Mouse (Mus musculus) kidney, postnatal 10 days (tissue): Measurements from ENCODE around the gene Tyrobp.
A peak's percentile ranks its signal among the peaks of the same experiment; 100 is the strongest.

ENCODE experiments used
- DNase-seq: peaks from one replicate; pipeline ENCODE4 v3.0.0; 2021; ENCODE audit warnings: mixed read lengths

Gene Tyrobp

DNA sequence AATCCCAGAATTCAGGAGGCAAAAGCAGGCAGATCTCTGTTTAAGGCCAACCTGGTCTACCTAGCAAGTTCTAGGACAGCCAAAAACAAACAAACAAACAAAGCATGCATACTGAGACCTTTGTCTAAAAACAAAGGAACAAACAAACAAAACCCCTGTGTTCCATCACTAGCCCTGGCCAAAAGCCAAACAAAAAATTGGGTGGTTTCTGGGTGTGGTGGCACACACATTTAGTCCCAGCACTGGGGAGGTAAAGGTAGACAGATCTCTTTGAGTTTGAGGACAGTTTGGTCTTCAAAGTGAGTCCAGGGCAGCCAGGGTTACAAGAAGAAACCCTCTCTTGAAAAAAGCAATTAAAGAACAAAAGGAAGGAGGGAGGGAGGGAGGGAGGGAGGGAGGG is 15.8 kb downstream of the Tyrobp start:
- no peak for DNase-seq

DNA sequence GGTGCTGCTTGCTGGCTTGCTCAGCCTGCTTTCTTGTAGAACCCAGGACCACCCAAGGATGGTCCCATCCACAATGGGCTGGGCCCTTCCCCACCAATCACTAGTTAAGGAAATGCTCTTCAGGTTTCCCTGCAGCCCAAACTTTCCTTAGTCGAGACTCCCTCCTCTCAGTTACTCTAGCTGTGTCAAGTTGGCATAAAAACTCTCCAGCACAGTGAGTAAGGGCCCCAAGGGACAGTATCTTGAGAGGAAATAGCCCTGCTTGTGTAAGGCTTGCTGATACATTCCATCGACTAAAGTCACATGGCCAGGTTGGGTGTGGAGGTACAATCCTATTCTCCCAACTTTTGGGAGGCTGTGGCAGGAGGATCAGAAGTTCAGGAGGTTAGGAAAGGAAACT is 16.6 kb downstream of the Tyrobp start:
- no peak for DNase-seq

DNA sequence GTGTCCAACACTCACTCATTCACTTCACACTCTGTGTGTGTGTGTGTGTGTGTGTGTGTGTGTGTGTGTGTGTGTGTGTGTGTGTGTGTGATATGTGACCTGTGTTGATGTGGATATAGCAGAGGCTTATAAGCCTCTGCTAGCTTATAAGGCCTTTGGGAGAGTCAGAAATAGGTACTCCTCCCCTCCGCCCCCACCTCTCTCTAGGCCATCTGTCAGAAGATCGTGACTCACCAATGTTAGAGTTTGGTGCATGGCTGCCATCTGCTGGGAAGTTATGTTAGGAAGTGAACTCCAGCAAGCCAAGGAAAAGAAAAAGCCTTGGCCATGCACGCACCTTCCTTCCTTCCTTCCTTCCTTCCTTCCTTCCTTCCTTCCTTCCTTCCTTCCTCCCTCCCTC is 18.2 kb downstream of the Tyrobp start:
- DNase-seq: peak; percentile 81

DNA sequence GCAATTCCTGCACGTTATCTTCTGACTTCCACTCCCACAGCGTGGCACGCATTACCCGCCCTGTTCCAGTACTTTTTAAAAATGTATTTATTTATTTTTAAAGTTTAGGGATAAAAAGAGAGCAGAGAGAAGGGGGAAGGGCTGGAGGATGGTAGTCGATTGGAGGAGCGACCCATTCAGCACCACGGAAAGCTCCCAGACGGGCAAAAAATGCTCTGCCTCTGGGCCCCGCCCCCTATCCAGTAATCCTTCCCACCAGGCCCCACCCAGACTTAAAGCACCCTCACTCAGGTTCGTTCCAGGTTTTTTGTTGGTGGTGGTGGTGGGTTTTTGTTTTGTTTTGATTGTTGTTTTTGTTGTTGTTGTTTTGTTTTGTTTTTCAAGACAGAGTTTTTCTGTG is 20.7 kb downstream of the Tyrobp start:
- DNase-seq: peak; percentile 86

DNA sequence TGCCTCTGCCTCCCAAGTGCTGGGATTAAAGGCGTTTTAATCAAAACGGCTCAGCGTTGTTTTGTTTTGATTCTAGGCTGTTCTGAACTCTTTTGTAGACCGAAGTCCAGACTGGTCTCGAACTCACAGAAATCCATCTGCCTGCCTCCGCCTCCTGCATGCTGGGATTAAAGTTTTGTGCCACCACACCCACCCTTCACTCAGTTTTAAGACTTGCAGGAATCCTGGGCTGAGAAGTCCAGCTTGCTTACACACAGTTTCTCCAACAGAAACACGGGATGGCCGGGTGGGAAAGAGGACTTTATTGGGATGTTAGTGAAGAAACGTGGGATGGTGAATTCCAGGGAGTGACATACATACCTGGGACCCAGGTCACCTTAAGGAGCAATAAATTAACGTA is 21.1 kb downstream of the Tyrobp start:
- no peak for DNase-seq

DNA sequence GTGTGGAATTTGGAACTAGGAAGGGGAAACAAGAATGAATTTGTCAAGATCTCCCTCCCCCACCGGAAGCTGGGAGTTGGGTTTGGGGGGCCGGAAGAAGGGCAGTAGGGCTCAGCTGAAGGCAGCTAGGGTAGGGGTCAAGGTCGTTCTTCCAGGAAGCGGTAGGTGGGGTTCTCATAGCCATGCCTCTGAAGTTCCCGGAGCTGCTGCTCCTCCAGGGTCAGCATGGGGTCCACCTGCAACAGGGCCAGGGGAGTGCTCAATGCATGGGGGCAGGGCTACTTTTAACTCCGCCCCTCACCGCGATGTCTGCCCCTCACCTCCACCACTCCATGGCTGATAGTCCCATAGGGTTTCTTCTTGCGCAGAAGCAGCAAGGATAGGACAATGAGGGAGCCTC is 21.6 kb downstream of the Tyrobp start:
- DNase-seq: no peak

DNA sequence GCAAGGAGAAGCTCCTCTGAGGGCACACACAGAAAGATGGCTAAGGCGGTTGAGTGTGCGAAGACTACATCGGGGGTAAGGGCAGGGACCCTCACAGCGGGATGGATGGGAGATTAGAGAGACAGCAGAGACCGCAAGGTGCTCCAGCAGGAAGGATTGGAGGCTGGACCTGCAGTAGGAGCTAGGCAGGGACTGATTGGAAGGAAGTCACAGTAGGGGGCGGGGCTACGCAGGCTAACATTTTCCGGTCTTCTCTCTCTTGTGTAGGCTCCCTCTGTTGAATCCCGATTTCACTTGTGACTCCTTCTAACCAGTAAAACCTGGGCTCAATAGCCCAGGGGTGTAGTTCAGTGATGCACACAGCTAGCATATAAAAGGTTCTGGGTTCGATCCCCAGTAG is 23.3 kb downstream of the Tyrobp start:
- DNase-seq: no peak

DNA sequence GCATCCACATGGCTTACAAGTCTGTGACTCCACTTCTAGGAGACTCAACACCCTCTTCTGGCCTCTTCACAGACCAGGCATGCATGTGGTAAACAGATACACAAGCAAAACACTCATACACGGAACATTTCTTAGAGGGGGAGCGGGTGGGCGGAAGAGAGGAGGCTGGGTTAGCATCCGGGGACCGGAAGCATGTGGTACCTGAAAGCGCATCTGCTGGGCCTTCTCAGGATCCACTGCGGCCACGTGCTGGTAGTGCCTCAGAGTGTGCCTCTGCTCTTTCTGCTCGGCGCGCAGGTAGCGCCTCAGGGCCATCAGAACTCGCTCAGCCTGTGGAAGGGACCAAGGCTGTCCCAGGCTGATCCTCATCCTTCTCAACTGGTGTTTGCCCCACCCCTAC is 26.2 kb downstream of the Tyrobp start:
- no peak for DNase-seq

DNA sequence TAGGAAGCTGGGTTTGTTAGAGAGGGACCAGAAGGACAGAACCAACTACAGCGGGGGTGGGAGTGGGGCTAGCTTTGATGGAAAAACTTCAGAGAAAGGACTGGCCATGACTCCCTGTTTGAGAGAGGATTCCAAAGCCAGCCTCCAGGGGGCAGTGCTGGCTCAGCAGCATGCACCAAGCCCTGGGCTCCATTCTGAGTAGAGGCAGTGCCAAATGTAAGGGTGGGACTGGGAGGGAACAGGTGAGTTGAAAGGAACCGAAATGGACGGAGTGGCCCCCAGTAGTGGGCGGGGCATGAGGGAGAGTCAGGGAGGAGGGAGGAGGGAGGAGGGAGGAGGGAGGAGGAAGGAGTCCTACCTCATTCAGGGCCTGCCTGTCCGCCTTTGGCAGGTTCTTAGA is 27.1 kb downstream of the Tyrobp start:
- DNase-seq: peak; percentile 75

DNA sequence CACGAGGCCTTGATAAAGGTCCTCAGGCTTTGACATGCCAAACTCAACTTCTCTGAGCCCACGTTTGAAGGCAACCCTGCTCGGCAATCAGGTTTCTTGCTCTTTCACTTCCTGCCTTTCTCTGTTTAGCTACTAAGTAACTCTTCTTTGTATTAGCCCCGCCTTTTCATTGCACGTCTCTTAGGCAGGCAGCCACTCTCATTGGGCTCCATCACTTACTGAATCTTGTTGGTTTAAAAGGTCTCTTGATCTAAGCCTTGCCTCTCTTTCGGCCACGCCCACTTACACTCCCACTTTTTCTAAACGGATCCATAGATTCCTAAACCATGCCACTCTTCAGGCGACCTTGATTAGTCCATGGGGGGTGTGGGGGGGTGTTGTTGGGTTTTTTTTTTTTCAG is 30.1 kb downstream of the Tyrobp start:
- DNase-seq: no peak

DNA sequence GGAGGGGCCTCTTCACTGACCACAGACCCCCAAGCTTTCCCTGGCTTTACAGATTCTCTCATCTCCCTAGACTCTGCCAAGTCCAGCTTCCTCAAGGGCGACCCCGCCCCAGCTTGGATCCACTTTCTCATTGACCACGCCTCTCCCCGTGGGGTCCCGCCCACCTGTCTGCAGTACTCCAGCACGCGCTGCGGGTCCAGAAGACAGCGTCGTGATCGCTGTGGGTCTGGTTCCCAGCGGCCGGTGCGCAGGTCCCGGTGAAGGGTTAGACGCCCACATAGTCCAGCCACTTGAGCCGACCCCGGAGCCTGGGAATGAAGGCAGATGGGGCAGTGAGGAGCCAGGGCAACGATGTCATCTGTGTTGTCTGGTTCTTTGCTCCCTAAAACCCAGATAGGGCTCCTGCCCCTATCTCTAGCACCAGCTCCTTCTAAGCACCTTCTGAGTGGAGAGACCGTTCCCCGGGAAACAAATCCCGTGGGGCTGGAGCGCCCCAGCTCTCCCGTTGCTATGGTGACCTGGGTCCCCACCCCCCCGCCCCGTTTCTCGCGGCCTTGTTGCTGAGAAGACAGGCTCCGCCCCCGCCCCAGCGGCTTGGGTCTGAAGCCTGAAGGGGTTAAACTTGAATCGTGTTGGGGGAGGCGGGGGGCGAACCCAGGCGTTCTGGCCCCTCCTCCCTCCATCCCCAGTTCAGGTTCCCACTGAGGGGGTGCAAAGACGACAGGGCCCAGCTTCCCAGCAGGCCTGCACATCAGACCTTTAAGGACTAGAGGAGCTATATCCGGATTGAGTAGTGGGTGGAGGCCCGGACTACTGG is 30.8 kb downstream of the Tyrobp start:
- DNase-seq: peak; percentile 68

DNA sequence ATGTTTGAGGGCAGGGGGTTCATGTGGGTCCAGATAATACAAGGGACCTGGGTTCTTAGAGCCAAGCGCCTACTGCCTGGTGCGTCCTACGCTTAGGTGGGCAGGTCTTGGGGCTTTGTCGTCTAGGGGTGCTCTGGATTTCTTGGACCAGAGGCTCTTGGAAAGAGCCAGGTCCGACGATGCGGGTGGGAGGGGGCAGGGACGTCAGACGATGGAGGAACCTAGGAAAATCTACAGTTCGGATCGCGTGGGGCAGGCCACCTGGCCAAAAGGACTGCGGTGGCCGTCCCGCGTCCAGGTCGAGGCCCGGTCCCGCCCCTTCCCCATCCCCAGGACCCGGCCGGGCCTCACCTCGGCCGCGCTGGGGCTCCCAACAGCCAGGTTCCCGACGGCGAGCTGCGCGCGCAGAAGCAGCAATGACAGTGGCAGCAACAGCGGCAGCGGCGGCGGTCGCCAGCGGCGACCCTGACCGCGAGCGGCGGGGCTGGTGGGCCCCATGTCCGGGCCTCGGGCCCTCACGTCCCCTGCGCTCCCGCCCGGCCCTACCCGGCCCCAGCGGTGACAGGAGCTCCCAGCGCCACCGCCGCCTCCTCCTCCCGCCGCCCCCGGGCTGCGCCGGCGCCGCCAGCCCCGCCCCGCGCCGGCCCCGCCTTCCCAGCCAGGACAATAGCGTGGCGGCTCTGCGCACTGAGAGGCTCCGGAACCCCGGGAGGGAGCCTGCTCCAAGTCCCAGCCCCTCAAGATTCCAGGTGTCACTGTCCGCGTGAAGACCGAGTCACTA is 31.6 kb downstream of the Tyrobp start, which contains the start of gene Aplp1:
Gene Aplp1, minus strand, starts transcription at position 565 of the 781 bp plus-strand sequence.
- peak; percentile 76 for DNase-seq

DNA sequence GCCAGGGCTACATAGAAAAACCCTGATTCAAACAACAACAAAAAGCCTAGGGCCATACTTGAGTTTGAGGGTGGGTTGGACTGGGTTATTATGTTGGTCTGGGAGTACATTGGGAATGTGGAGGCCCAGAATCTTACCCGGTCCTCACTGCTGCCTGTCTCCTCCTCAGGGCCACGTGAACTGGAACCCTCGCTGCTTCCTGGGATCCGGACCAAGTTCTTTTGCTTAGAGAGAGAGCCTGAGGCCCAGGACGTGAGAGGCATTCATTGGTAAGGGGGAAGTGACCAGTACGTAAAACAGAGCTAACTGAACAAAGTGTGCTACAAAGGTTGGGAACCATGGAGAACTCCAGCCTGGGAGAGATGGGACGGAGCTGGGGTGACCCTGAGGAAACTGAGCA is 36.7 kb downstream of the Tyrobp start:
- no peak for DNase-seq

DNA sequence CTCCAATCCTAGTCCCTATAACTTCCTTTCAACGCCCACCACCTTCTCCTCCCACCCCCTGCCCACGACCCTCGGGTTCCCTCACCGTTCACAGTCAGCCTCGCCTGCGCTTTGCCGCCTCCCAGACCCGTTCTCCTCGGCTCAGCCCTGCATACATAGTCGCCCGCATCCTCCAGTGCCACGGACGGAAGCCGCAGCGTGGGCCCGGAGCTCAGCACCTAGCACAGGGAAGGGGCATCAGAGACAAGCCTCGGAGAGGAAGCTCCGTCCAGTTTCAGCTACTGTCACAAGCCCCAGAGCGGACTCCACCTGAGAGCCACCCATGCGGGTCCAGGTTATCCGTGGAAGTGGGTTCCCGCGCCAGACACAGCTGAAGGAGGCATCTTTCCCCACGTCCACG is 39.8 kb downstream of the Tyrobp start:
- DNase-seq: no peak

DNA sequence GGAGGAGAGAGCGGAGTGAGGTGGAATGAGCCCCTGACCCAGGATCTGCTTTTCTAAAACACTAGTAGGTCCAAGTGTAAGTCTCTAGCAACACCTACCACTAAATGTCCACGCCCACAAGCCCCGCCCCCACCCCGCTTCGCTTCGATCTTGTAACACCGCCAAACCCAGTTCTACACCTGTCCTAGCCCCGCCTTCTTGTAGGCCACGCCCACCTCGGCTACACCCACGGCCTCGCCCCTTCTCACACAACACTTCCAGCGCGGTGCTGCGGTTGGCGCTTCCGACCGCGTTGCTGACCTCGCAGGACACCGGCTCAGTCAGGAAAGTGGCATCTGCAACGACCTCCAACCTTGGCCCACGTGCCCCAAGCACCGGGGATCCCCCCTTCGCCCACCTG is 40.2 kb downstream of the Tyrobp start:
- peak; percentile 74 for DNase-seq

DNA sequence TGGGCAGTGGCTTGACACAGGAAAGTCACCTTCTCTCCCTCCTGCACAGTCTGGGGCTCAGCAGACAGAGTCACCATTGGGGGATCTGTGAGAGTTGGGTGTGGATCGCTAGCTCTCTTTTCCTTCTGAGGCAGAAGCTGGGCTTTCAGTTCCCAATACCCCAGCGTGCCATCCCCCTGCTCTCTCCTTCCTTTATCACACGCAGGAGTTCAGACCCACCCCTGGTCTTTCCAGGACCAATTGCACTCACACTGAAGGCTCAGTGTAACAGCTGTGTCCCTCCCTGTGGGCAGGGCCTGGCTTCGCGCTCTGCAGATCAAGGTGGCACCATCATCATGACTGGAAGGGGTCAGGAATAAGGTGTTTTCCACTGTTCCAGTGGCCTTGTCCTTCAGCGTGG is 40.7 kb downstream of the Tyrobp start:
- no peak for DNase-seq

DNA sequence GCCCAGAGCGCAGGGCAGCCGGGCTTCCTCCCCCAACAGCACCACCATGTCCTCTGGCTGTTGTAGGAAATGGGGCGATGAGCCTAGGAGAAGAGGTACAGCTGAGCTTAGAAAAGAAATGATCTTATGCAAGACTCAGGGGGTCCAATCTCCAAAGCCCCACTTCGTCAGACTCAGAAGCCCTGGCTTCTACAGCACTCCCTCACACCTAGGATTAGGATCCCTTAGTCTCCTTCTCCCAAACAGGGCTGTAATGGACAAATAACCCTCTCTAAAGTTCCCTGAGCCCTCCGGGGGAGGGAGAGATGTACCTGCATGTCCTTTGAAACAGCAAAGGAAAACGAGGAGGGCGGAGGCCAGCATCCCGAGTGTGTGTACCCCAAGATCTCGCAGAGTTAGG is 42.9 kb downstream of the Tyrobp start:
- no peak for DNase-seq

DNA sequence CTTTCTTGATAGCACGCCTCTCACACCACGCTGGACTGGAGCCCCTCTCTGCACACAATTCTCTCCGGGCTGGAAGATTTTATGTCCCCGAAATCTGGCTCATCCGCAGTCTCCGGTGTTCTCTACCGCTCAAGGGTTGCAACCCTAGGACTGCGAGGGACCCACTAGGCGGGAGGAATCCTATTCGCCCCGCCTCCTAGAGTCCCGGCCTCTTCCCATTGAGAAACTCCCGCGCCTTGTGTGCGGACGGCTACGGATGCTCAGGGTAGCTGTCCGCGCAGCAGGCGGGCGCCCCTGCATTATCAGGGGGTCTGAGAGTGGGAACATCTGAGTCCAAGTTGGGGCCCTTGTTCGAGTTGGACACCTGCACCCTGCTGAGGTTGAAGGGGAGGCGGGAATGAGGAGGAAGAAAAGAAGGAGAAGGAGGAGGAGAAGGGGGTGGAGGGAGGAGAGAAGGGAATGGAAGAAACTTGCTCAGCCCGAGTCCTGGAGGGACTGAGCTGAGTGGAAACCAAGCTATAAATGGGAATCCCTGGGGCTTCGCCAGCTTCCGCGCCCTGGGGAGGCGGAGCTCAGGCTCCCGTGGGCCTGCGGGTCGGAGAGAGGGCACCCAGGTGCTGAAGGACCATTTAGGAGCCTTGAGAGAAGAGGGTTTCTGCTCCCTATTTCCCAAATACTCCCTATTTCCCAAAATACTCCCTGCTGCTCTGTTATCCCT is 43.5 kb downstream of the Tyrobp start:
- no peak for DNase-seq

DNA sequence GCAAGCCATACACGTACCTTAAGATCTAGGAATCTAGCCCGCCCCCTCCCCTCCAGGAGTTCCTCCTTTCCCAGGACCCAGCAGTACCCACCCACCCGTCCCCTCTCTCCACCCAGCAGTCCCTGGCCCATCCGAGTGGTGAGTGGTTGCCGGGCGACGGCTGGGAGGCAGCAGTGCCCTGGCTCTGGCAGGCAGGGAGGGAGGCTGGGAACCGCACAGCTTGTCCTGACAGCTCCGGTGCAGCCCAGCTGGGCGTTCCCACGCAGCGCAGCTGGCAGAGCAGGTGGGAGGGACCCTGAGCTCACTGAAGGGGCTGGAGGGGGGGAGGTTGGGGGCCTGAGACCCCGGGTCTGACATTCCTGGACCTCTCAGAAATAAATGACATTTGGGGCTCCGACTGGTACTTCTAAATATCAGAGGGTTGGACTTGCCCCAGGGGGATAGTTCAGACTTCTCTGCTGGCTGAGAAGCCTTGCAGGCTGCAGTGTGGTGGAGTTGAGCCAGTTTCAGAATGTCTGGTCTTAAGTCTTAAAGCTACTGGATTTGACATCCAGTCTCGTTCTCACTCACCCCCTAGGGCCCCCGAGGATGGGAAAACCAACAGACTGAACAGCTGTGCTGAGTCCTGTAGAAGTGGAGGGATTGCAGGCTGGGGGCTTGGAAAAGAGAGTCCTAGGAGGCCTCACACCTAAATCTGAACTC is 44.2 kb downstream of the Tyrobp start, which contains the start of the genes Kirrel2 and Nphs1:
Gene Kirrel2, minus strand, starts transcription at position 62 of the 702 bp plus-strand sequence.
Gene Nphs1, plus strand, starts transcription at position 687 of the 702 bp plus-strand sequence.
- peak; percentile 35 for DNase-seq

DNA sequence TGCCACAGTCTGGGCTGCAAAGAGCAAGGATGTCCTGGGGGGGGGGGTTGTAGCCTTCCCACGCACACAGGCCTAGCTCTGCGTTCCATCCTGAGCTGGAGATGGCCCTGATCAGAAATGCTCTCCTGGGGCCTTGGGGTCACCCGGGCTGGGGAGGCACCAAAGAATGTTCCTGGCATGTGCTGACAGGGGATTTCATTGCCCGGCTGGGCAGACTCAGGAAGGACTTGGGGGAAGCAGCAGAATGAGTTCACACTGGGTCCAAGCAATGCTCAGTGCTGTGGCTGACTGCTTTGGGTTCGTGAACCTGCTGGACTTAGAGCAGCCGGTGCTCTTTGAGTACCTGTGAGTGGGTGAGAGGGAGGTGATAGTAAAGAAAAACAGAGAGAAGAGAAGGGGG is 45.9 kb downstream of the Tyrobp start:
- peak; percentile 42 for DNase-seq

DNA sequence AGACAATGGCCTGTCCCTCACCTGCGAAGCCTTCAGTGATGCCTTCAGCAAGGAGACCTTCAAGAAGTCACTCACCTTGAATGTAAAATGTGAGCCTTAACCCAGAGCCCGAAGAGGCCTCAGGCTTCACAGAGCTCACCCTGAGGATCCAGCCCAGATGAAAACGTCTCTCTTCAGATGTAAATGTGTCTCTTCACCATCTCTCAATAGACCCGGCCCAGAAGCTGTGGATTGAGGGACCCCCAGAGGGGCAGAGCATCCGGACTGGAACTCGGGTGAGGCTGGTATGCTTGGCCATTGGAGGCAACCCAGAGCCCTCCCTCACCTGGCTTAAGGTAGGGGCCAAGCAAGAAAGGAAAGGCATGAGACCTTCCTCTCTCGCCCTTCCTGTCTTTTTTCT is 50.0 kb downstream of the Tyrobp start:
- no peak for DNase-seq

DNA sequence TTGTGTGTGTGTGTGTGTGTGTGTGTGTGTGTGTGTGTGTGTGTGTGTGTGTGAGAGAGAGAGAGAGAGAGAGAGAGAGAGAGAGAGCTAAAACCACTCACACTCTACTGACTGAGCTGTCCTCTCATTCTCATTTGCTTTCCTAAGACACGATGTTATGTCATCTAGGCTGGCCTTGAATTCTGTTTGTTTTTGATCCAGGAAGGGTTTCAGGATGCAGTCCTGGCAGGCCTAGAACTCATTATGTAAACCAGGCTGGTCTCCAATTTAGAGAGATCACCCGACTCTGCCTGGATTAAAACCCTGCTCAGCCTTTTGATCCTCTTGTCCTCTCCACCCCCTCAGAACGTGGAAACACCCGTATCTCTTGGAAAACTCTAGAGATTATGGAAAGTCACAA is 50.4 kb downstream of the Tyrobp start:
- no peak for DNase-seq

DNA sequence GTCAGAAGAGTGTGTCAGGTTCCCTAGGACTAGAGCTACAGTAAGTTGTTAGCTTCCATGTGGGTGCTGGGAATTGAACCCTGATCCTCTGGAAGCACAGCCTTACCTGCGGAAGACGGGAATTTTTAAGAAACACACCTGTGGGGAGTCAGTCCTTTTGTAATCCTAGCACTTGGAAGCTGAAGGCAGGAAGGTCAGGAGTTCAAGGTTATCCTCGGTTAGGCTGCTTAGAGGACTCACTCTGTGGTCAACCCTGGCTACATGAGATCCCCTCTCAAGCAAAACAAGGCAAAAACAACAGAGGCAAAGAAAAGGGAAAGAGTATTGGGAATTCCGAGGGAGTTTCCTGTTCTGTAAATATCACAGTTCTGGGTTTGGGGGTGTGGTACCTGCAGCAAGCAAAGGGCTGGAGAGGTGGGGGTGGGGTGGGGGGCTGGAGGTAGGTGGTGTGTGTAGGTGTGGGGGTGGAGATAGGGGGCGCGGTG is 51.3 kb downstream of the Tyrobp start:
- DNase-seq: no peak
